Mouse (Mus musculus): ENCODE measurements around the gene Oosp1. TPM values are rescaled to one million over a fixed set of nuclear protein-coding genes. Genes with fewer than 3 reads are reported as not detected.

Oosp1 gene
- polyA plus RNA-seq, 1 experiment from 2014 or later = not detected

GRCm38 (mm10) chr19:11661562-11661961 is 29.4 kb downstream of the Oosp1 start:
- no peaks in the 10 kb centered on the region for H3K36me3 ChIP-seq
- ATAC-seq (ENCODE audit: low read depth) (peak; percentile 58; the same call in 1 of the 2 replicates), DNase-seq (no peak)
- no peaks in the 10 kb centered on the region for H3K27me3 ChIP-seq
- H3K9me3 ChIP-seq (replicated peaks) = no peaks in the 10 kb centered on the region
- H3K9ac ChIP-seq = no peak overlapping the region
- no peak overlapping the region for H3K27ac ChIP-seq
- H3K4me3 ChIP-seq (replicated peaks) = no peak overlapping the region
- peaks cover 12% of the 10 kb centered on the region for H3K4me1 ChIP-seq (replicated peaks)
- H3K4me2 ChIP-seq = 0 out of 2 replicates have a peak overlapping the region, but pooled peaks have one; percentile 6

DNA sequence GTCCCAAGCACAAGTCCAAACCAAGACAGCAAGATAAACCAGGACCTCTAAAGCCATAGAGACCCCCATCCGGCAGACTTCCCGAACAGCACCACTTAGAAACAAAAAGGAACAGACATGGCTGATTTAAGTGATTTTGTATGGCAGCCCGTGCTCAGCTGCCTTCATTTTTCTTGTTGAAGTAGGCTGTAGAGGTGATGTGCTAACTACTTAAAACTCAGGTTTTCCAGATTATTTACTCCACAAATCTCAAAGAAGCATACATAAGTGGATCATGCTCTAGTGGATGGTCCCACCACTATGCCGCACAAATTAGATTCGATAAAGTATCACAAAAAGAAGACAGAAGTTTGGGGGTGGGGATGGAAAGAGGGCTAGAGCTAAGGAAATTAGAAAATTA is 30.5 kb downstream of the Oosp1 start, which contains the start of gene Oosp2:
Oosp2 (minus strand) TSS at position 101 of the 400 bp plus-strand sequence.
- DNase-seq (no peak), ATAC-seq (ENCODE audit: low read depth) (no peak)
- no peaks in the 10 kb centered on the region for H3K36me3 ChIP-seq
- no peak within 1 kb of the TSS for H3K9ac ChIP-seq
- WGBS (ENCODE audit: insufficient replicate concordance) = 80% methylated on average over 5 of the region's 5 CpGs
- no peaks in the 10 kb centered on the region for H3K27me3 ChIP-seq
- no peaks in the 10 kb centered on the region for H3K9me3 ChIP-seq (replicated peaks)
- H3K4me3 ChIP-seq (replicated peaks) = no peak within 1 kb of the TSS
- peaks cover 12% of the 10 kb centered on the region for H3K4me1 ChIP-seq (replicated peaks)
- H3K4me2 ChIP-seq = 0 out of 2 replicates have a peak within 1 kb of the TSS, but pooled peaks have one; percentile 6
- H3K27ac ChIP-seq = no peak within 1 kb of the TSS

DNA sequence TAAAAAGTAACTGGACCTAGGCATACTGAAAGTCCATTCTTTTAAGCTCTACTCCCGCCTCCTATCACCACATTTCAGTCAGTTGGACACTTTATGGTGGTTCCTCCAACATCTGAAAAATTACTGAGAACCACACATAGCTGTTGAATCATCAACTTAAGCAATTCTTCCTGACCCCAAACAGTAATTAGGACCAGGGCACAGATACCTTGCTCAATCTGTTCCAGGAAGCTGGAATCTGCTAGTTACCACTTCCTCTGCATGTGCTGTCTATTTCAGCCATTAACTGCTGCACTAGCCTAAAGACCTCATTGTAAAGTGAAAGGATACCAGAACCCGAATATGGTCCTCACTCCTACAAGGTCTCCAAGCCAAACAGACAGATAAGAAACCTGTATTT is 31.8 kb downstream of the Oosp1 start:
- WGBS (ENCODE audit: insufficient replicate concordance) = 37% methylated on average over 2 of the region's 2 CpGs
- H3K9me3 ChIP-seq (replicated peaks) = no peaks in the 10 kb centered on the region
- H3K36me3 ChIP-seq = no peaks in the 10 kb centered on the region
- ATAC-seq (ENCODE audit: low read depth) = no peak
- no peak overlapping the region for H3K4me2 ChIP-seq
- no peak overlapping the region for H3K9ac ChIP-seq
- no peak overlapping the region for H3K4me3 ChIP-seq (replicated peaks)
- DNase-seq = no peak
- H3K4me1 ChIP-seq (replicated peaks) = peaks cover 12% of the 10 kb centered on the region
- H3K27ac ChIP-seq = no peak overlapping the region
- no peaks in the 10 kb centered on the region for H3K27me3 ChIP-seq

DNA sequence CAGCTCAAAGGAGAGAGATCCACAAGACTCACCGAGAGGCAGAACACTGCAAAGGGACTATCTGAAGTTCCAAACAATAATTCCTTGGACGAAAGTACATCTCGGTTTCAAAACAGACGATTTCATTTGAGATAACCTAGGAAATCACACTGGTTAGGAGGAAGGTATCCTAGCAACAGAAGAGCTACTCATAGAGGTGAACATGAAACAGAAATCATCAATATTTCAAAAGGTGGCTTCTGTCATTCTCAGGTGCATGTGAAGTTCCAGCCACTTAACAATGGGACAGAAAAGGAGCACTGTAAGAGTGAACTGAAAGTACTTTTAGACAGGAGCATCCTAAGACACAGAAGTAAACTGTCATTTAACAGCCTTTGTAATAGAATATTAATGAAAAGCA is 41.4 kb downstream of the Oosp1 start:
- WGBS (ENCODE audit: insufficient replicate concordance) = 64% methylated on average over 4 of the region's 4 CpGs
- H3K27me3 ChIP-seq = no peaks in the 10 kb centered on the region
- H3K4me1 ChIP-seq (replicated peaks) = no peaks in the 10 kb centered on the region
- H3K9ac ChIP-seq = no peak overlapping the region
- no peak overlapping the region for H3K27ac ChIP-seq
- H3K9me3 ChIP-seq (replicated peaks) = no peaks in the 10 kb centered on the region
- no peak overlapping the region for H3K4me3 ChIP-seq (replicated peaks)
- no peaks in the 10 kb centered on the region for H3K36me3 ChIP-seq
- no peak overlapping the region for H3K4me2 ChIP-seq
- ATAC-seq (ENCODE audit: low read depth) = no peak
- no peak for DNase-seq

GRCm38 (mm10) chr19:11646166-11646565 is 44.8 kb downstream of the Oosp1 start:
- ATAC-seq (ENCODE audit: low read depth) (no peak), DNase-seq (no peak)
- no peaks in the 10 kb centered on the region for H3K4me1 ChIP-seq (replicated peaks)
- H3K9ac ChIP-seq = no peak overlapping the region
- H3K27me3 ChIP-seq = no peaks in the 10 kb centered on the region
- no peaks in the 10 kb centered on the region for H3K36me3 ChIP-seq
- 54% methylated on average over 3 of the region's 3 CpGs for WGBS (ENCODE audit: insufficient replicate concordance)
- H3K4me2 ChIP-seq = no peak overlapping the region
- H3K4me3 ChIP-seq (replicated peaks) = no peak overlapping the region
- no peak overlapping the region for H3K27ac ChIP-seq
- H3K9me3 ChIP-seq (replicated peaks) = no peaks in the 10 kb centered on the region

DNA sequence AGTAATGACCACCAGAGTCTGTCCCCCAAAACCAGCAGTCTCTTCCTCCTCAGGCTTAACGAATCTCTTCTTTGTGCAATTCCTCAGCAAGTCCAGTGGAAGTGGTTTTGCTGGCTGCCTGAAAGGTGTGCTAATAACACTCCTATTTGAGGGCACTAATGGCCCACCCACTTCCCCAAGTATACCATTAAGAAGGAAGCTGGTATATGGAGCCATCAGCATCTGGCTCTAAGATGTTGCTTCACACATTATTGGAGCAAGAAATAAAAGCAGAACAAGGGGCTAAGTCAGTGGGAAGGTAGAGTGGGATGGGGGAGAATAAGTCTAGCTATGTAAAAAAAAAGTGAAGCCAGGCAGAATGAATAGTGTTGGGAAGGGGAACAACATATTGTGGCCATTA is 50.2 kb downstream of the Oosp1 start, which contains the start of gene Ms4a3:
Ms4a3 (minus strand) TSS at position 120 of the 400 bp plus-strand sequence.
- no peak within 1 kb of the TSS for H3K9ac ChIP-seq
- ATAC-seq (ENCODE audit: low read depth) = no peak
- H3K9me3 ChIP-seq (replicated peaks) = no peaks in the 10 kb centered on the region
- no peak within 1 kb of the TSS for H3K27ac ChIP-seq
- no peak within 1 kb of the TSS for H3K4me2 ChIP-seq
- 28% methylated on average over 1 of the region's 1 CpGs for WGBS (ENCODE audit: insufficient replicate concordance)
- no peak within 1 kb of the TSS for H3K4me3 ChIP-seq (replicated peaks)
- H3K36me3 ChIP-seq = no peaks in the 10 kb centered on the region
- H3K4me1 ChIP-seq (replicated peaks) = no peaks in the 10 kb centered on the region
- H3K27me3 ChIP-seq = no peaks in the 10 kb centered on the region
- DNase-seq = no peak

DNA sequence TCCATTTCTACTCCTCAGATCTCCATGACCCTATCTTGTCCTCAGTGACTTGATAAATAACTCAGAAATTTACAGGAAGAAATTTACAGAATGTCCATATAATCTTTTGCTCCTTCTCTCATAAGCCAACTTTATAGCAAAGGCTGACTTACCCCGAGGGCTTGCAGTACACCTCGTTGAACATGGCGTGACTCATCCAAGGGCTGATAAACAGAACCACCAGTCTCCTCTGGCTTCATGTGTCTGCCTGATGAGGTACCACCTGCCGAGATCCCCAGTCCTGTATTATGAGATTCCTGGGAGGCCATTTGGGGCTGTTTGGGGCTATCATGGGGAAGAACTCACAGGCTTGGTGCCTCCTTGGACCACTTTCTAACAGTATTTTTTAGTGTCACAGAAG is 51.9 kb downstream of the Oosp1 start:
- no peak overlapping the region for H3K27ac ChIP-seq
- no peak overlapping the region for H3K4me3 ChIP-seq (replicated peaks)
- H3K9me3 ChIP-seq (replicated peaks) = no peaks in the 10 kb centered on the region
- no peaks in the 10 kb centered on the region for H3K36me3 ChIP-seq
- ATAC-seq (ENCODE audit: low read depth) (no peak), DNase-seq (no peak)
- no peaks in the 10 kb centered on the region for H3K4me1 ChIP-seq (replicated peaks)
- 48% methylated on average over 4 of the region's 4 CpGs for WGBS (ENCODE audit: insufficient replicate concordance)
- no peak overlapping the region for H3K4me2 ChIP-seq
- H3K27me3 ChIP-seq = no peaks in the 10 kb centered on the region
- H3K9ac ChIP-seq = no peak overlapping the region

DNA sequence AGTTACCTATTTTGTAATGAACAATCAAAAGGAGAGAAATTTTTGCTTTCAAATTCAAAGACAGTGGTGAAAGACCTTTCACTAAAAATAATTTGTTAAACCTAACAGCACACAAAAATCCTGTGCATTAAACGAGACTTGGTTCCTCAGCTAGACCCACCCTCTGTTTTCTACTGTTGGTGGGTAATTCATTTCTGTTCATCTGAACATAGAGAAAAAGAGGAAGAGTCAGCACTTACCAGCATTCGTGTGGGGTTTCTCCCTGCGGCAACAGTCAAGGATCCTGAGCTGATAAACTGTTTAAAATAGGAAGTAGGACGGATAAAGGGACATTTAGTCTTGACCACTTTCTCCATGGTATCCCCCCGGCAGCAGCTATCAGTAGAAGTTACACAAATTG is 55.4 kb downstream of the Oosp1 start:
- no peaks in the 10 kb centered on the region for H3K9me3 ChIP-seq (replicated peaks)
- no peak overlapping the region for H3K4me3 ChIP-seq (replicated peaks)
- no peaks in the 10 kb centered on the region for H3K27me3 ChIP-seq
- H3K4me1 ChIP-seq (replicated peaks) = no peaks in the 10 kb centered on the region
- no peak overlapping the region for H3K9ac ChIP-seq
- ATAC-seq (ENCODE audit: low read depth) = no peak
- DNase-seq = no peak
- no peak overlapping the region for H3K27ac ChIP-seq
- H3K4me2 ChIP-seq = no peak overlapping the region
- H3K36me3 ChIP-seq = no peaks in the 10 kb centered on the region
- 13% methylated on average over 5 of the region's 5 CpGs for WGBS (ENCODE audit: insufficient replicate concordance)

GRCm38 (mm10) chr19:11634330-11634729 is 56.6 kb downstream of the Oosp1 start:
- Histone ChIP-seq H3K4me3 (replicated peaks) (no peak overlapping the region), H3K27me3 (no peaks in the 10 kb centered on the region), H3K27ac (no peak overlapping the region), H3K9ac (no peak overlapping the region), H3K36me3 (no peaks in the 10 kb centered on the region), H3K4me2 (no peak overlapping the region), H3K9me3 (replicated peaks) (no peaks in the 10 kb centered on the region), H3K4me1 (replicated peaks) (no peaks in the 10 kb centered on the region)
- ATAC-seq (ENCODE audit: low read depth) (no peak), DNase-seq (no peak)
- 34% methylated on average over 2 of the region's 2 CpGs for WGBS (ENCODE audit: insufficient replicate concordance)

- Histone ChIP-seq H3K4me2 (no peak overlapping the region), H3K9ac (no peak overlapping the region), H3K4me1 (replicated peaks) (no peaks in the 10 kb centered on the region), H3K27me3 (no peaks in the 10 kb centered on the region), H3K36me3 (no peaks in the 10 kb centered on the region), H3K9me3 (replicated peaks) (no peaks in the 10 kb centered on the region), H3K27ac (no peak overlapping the region), H3K4me3 (replicated peaks) (no peak overlapping the region)
- no peak for DNase-seq
- ATAC-seq (ENCODE audit: low read depth) = no peak
- WGBS (ENCODE audit: insufficient replicate concordance) = 69% methylated on average over 1 of the region's 1 CpGs
Measured at GRCm38 (mm10) chr19:11633732-11634131, 57.2 kb downstream of the Oosp1 start.

GRCm38 (mm10) chr19:11625231-11625630 is 65.7 kb downstream of the Oosp1 start:
- ATAC-seq (ENCODE audit: low read depth) = peak; percentile 87

DNA sequence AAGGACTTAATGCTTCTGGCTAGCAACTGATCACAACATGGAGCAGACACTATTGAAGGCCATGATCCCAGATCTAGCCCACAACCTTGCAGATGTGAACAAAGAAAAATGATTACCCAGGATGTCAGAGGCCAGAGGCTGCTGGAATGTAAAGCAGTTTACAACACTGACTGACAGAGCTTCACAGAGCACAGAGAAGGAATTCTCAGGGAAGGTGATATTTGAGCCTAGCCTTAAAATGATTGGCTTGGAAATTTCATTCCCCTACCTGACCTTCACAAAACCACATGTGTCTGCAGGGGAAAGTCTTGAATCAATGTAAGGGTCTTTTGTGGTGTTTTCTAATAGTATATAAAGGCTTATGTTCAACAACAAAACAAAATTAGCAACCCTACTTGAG is 66.2 kb downstream of the Oosp1 start:
- ATAC-seq (ENCODE audit: low read depth) (no peak), DNase-seq (no peak)
- Histone ChIP-seq H3K4me2 (no peak overlapping the region), H3K4me1 (replicated peaks) (peaks cover 8% of the 10 kb centered on the region), H3K27me3 (no peaks in the 10 kb centered on the region), H3K9ac (no peak overlapping the region), H3K36me3 (no peaks in the 10 kb centered on the region), H3K4me3 (replicated peaks) (no peak overlapping the region), H3K27ac (no peak overlapping the region), H3K9me3 (replicated peaks) (no peaks in the 10 kb centered on the region)

More at GRCm38 (mm10) chr19:11625231-11625630, 65.7 kb downstream of the Oosp1 start:
- H3K27me3 ChIP-seq = no peaks in the 10 kb centered on the region
- no peak overlapping the region for H3K27ac ChIP-seq
- H3K4me2 ChIP-seq = no peak overlapping the region
- peaks cover 8% of the 10 kb centered on the region for H3K4me1 ChIP-seq (replicated peaks)
- peak; percentile 32 for DNase-seq
- no peak overlapping the region for H3K4me3 ChIP-seq (replicated peaks)
- H3K9ac ChIP-seq = no peak overlapping the region
- WGBS (ENCODE audit: insufficient replicate concordance) = 24% methylated on average over 5 of the region's 5 CpGs
- no peaks in the 10 kb centered on the region for H3K9me3 ChIP-seq (replicated peaks)
- no peaks in the 10 kb centered on the region for H3K36me3 ChIP-seq

Data from liver, embryonic 13.5 days (tissue).